Mouse (Mus musculus): ENCODE results near the gene Cd5. TPM values are rescaled to one million over a fixed set of nuclear protein-coding genes. Genes with fewer than 3 reads are reported as not detected.
A peak's percentile ranks its signal among the peaks of the same experiment; 100 is the strongest.

Gene Cd5
- total RNA-seq, 2 experiments from 2014 or later: 0.26 to 0.29 TPM

DNA sequence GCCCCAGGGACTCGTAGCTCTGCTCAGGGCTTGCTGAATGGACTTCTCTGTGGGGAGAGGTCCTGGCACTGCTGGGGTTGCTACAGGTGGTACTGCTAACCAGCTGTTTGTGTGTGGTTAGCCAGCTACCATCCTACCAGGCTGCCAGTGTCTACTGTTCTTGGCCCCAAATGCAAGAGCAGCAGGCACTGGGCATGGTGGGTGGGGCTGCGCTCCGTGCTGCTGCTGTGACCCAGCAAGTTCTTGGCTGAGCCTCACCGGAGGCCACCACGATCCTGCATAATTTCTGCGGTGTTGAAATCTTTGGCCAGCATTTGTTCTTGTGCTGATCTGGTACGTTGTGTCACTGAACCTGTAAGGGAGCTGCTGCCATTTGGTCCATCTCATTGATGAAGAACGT is 35.3 kb downstream of the Cd5 start:
- DNase-seq (ENCODE audit: low spot score in 2 of 2): no peak

DNA sequence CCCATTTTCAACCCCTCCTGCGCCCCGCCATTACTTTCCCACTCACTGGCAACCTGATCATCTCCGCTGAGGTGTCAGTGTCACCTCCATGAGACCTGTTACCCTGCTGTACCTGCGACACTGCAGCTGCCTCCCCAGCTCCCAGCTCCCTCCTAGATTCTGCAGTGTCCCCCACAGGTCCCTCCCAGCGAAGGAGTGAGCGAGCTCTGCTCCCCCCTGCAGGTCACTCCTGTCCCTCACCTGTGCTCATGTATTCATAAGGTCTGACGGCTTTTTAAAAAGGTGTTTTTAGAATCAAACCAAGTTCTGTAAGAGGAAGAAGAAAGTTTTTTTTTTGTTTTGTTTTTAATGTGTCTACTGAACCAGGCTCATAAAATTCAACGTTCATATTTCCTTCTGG is 36.7 kb downstream of the Cd5 start:
- no peak for DNase-seq (ENCODE audit: low spot score in 2 of 2)

DNA sequence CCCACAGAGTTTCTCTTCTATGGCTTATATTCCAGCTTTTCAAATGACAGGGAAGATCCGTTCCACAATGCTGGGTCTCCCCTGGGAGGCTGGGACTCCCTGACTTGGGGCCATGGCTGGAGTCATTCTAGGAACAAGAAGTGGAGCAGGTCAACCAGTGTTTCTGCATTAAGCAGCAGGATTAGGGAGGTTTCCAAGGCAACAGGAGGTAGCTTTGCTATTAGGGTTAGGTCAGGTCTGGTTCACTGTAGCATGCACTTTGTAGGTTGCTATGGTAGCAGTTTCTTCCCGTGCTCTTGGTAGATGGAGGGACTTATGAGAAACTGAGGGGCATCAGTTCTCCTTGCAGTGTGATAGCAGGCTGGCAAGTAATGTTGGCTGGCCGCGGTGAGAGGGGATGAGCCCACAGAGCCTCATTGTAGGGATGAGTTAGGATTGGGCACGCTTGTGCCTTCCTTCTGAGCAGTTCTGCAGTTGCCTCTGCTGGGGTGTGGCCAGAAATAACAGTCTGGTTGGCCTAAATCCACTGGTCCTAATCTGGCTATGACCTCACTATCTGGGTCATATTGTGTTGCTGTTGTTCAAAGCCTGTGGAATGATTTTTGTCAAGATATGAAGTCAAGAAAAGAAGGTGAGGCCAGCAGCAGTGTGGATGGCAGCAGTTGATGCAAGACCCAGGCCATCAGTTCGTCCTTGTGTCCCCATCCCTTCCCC is 37.6 kb downstream of the Cd5 start:
- no peak for DNase-seq (ENCODE audit: low spot score in 2 of 2)

DNA sequence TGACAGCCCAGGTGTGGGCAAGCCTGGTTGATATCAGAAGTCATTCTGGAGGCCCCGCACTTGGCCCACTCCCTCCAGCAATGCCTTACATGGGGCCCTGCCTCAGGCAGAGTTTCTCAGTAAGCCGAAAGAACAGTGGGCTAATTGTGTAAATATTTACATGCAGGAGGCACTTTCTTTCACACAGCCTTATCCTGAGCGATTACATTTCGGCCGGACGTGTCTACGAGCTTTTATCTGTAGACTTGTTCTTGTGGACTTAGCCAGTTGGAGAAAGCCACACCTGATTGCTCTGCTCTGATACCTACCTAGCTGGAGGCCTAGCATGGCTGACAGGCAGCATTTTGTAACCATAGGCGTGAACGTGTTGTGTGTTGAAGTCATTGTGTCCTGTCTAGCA is 39.0 kb downstream of the Cd5 start:
- DNase-seq (ENCODE audit: low spot score in 2 of 2): no peak

DNA sequence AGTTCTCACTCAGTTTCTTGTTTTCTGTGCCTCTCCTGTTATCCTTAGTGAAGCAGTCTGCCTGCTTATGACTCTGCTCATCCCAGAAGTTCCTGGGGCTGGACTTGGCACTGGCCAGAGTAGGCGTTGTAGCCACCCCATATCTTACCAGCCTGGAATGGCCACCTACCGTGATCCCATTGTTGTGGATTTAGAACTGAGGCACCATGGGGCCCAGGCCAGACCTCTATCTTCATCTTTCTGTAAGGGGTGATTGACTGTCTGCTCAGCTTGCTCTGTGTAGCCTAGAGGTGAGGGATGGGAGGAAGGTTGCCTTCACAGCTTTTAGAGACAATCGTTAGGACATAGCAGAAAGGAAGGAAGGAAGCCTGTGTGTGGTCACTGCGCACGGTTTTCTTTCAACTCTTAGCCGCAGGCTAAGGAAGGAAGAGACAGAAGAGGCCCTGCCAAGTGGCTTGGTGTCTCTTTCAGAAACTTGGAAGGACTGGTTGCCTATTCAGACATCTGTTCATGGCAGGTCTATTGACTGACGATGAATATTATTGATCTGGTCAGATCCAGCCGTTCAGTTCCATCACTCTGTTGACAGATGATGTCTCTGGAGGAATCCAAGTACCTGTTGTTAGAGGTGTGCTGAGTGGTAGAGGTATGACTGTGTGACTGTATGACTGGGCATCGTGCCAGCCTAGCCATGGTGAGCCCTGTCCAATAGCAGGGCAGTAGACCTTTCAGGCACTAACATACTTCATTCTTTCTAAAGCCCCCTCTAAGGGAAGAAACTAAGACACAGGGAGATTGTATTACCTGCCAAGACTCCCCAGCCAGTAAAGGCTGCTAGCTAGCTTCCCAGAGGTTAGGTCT is 40.4 kb downstream of the Cd5 start:
- no peak for DNase-seq (ENCODE audit: low spot score in 2 of 2)

DNA sequence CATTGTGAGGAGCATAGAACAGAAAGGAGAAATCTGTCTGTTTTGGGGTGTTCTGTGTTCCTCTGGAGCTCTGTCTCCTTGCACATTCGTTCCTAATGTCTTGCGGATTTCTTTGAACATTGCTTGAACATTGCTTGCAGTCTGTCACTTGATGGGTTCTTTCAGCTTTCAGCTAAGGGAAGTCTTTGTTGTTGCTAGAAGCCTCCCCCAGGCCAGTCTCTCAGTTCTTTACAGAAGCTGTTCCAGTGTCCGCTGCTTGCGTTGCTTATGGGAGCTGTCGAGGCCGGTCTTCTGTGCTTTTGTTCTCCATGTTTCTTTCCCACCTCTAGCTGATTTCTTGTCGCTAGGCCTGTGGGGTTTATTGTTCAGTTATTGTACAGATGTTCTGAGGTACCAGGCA is 43.0 kb downstream of the Cd5 start:
- DNase-seq (ENCODE audit: low spot score in 2 of 2): no peak

DNA sequence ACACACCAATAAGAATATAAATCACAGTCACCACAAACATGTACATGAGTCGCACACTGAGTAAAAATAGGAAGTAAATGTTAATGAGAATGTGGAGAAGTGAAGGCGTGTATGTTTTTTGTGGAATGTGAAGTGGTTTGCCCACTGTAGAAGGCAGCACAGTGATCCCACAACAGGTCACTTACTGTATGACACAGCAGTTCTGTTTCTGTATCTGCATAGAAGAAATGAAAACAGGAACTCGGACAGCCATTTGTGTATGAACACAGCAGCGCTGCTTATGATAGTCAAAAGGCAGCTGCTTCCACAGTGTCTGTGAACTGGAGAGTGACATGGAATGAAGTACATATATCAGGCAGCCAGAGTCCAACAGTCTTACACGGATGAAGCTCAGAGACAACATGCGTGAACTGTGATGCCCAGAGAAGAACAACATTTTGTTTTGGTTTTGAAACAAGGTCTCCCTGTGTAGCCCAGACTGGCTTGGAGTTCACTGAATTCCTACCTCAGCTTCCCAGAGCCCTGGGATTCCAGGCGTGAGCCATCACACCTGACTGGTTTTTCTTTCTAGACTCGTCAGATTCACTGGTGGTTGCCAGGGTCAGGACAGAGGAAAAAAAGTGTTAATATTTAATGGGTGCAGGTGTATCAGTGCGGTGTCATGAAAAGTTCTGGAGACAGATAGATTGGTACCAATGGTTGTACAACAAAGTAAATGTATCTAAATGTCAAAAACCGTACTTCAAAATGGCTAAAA is 44.7 kb downstream of the Cd5 start:
- no peak for DNase-seq (ENCODE audit: low spot score in 2 of 2)

DNA sequence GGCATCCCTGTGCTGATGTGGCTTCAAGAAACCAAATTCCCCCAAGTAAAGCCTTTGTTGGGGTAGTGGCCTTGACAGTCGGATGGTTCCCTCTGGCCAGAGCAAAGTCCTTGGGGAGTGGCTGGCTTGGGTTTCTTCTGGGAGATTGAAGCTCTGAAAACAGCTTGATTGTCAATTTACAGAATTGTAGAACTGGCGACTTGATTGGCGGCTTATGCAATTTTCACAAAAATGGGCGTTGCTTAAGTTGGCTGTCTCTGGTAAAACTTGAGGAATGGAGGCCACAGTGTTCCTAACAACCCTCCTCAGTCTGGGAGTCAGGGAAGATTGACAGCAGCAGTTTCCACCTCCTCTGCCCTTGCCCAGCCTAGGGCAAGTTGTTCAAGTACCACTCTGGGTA is 46.4 kb downstream of the Cd5 start:
- DNase-seq (ENCODE audit: low spot score in 2 of 2): no peak

DNA sequence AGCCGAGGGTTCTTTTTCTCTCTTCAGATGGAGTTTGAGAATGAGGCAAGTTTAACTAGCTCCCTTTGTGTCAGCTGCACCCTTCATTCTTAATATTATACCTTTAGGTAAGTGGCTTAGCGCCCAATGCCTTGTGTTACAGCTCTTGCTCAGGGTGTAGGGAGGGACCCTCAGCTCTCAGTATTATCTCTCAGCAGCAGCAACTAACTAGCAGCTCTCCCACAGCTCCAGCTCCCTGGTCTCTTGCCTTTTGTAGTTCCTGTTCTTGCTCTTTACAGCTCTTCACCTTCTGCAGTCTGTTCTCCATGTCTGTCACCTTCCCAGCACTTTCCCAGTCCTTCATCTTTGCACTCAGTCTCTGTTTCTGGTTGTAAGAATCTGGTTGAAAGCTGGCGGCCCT is 47.1 kb downstream of the Cd5 start:
- DNase-seq (ENCODE audit: low spot score in 2 of 2): no peak

DNA sequence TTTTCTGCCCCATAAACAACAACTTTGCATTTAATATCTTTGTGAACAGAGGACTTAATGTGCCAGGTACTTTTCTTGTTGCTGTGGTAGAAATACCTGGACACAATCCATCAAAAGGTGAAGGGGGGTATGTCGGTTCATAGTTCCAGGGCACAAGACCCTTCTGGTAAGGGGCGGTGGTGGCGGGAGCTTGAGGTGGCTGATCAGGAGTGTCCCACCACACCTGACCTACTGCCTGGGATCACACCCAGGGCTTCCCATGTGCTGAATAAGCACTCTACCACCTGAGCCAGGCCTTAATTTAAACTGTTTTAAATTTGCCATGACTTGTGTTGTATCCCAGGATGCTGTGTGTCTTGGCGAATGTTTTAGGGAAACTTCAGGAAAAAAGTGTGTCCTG is 47.7 kb downstream of the Cd5 start:
- DNase-seq (ENCODE audit: low spot score in 2 of 2): peak in 1 of 2 experiments; percentile 9

DNA sequence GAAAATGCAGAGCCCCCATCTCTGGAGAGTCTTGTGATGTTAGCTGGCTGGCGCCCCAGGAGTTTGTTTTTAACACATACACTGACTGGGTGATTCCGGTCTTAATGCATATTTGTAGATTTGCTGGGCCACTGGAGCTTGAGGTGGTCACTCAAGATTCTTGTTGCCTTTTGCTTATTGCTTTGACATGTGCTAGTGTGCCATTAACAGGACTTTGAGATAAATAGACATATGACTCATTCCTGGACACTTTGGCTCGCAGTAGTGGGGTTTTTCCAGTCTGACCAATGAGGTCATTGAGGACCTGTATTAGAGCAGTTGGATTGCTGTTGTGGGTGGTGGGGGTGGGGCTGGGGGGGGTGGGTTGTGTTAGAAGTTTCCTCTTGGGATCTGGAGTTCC is 48.5 kb downstream of the Cd5 start:
- no peak for DNase-seq (ENCODE audit: low spot score in 2 of 2)

DNA sequence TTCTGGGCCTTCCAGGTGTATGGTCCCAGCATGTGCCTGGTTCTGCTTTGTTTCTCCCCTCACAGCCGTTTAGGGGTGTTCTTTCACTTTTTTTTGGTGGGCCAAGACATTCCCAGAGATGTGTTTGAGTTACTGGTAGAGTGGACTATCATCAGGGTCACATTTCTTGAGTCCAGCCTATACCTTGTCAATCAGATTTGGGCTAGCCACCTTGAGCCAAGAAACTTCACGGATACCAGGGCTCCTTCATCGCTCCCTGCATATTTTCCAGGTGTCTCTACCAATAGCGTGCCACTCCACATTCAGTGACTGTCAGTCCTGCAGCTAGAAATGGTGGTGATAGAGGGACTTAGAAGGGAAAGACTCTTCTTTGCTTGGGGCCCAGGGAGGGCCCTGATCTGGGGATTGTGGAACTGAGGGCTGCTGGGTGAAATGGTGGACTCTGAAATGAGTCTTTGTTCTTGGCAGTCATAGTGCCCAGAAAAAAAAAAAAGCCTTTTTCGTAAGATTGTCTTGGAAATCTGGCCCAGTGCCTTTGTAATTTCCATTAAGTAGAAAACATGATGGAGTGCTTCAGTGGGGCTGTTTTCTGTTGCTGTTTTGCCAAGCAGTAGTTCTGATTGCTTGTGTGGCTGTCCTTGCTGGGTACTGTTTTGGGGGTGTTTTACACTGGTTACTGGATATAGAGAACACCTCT is 49.2 kb downstream of the Cd5 start:
- no peak for DNase-seq (ENCODE audit: low spot score in 2 of 2)

DNA sequence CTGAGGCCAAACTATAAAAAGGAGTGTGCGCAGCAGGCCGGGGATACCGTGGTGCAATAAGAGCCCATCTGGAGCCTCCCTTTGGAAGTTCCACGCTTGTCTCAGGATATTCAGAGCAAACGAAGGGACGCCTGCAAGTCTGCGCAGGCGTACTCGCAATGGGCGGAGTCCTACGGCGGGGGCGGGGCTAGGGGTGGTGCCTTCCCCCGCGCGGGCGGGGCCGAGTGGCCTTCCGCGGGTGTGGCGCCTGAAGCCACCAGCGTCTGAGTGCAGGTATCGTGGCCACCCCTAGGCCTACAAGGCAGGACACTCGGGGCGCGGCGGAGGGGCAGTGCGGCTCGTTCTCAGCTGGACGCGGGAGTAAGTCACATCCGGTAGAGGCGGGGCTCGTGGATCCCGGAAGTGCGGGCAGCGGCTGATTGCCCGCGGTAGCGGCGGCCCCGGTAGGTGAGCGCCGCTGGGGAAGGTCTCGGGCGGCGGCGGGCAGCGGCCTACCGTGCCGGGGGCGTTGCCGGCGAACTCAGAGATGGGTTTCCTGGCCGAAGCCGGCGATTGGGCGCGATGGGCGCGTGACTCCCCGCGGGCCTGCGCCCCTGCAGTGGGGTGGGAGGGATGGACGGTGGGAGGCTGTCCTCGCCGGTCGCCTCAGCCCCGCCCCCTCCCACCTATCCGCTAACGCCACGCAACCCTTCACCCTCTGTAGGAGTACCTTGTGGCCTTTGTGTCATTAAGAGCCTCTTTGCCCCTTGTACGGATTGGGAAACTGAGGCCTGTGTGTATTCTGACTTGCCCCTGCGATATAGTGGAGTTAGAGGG is 50.1 kb downstream of the Cd5 start, which contains the start of gene Vps37c:
Gene Vps37c, plus strand, starts transcription at position 199 of the 816 bp plus-strand sequence.
- DNase-seq (ENCODE audit: low spot score in 2 of 2): peak; percentile 95

DNA sequence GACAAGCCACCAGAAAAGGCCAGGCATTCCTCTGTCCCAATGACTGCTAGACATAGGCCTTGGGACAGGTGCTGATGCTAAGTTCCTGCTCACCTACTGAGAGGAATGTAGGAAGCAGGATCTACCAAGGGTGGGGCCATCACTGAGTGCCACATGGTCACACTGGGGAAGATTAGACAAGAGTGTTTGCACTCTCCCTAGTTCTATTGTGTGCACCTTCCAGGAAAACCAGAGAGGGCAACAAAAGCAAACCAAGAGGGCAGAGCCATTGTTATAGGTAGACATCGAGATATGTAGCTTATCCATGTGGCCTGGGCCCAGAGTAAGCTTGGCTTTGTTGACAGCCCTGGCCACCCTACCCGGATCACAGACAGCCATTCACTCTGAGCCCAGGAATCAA is 53.1 kb downstream of the Cd5 start:
- DNase-seq (ENCODE audit: low spot score in 2 of 2): no peak

DNA sequence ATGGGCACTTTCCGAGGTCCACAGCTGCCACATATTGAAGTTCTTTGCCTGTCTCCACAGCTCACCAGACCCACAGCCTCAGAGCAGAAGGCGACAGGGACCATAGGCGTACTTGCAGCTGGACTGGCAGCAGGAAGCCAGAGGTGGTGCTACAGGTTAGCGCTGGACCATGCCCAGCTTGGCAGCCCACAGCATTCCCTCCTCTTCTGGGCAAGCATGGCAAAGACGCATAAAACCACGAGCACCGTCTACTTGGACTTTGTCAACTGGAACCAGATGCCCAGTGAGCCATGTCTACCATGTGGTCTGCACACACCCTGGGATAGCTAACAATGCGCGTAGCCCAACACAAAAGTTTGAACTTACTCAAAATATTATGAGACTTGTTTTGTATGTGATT is 53.7 kb downstream of the Cd5 start:
- DNase-seq (ENCODE audit: low spot score in 2 of 2): no peak

DNA sequence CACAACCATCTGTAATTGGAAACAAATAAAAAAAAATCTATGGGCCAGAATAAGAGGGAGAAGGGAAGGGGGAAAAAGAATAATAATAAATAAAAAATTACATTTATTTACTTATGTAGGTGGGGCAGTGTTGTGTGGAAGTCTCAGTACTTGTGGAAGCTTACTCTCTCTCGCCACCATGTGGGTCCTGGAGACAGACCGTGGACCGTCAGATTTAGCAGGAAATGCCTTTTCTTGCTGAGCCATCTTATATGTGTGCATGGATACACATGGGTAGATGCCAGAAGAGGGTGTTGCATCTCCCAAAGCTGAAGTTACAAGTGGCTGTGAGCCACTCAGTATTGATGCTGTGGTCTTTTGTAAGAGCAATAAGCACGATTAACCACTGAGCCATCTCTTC is 57.2 kb downstream of the Cd5 start:
- DNase-seq (ENCODE audit: low spot score in 2 of 2): no peak

DNA sequence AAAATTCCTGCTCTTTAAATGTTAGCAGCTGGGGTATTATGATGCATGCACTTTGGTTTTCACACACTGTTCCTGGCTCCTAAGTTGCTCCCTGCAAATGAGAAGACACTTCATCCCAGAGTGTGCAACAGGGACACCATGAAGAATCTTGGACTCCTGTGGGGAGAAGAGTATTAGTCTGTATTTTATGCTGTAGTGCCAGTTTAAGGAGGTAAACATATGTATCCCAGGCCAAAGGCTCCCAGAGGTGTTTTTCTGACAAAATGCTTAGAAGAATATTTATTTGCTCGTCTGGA is 60.1 kb downstream of the Cd5 start:
- DNase-seq (ENCODE audit: low spot score in 2 of 2): no peak

DNA sequence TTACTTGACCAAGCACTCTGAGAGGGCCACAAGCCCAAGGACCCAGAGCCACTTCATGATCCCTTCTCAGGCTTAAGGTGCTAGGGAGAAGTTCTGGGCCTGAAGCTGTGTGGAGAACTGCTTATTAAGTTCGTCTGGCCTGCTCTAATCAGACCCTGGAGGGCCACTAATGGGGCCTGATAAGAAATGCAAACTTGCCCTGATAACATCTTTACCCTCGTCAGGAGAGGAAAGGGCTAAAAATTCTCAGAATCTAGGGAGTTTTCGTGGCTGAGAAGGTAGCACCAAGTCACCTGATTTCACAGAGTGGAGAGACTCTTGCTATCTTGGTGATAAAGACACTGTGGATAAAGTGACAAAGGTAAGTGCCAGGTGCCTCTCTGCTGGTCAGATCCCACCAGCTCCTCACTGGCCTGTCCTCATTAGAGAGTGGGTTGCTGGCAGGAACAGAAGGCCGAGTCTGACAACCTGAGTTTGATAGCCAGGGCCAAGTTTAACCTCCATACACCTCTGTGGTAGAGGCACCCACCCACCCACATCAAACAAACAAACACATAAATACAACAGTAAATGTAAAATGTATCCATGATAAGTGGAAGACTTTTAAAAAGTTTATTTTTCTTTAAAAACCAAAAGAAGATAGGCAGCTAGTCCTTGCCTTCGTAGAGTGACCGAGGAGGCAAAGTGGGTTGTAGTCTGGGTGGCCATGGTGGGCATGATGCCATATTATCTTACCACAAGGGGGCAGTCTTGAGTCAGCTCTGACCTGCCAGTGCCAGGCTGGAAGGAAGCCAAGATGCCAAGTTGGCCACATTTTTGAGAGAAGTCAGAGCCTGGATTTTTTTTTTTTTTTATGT is 60.7 kb downstream of the Cd5 start, which contains the start of gene Pga5:
Gene Pga5, minus strand, starts transcription at position 157 of the 857 bp plus-strand sequence.
- peak; percentile 74 to 88 for DNase-seq (ENCODE audit: low spot score in 2 of 2)

DNA sequence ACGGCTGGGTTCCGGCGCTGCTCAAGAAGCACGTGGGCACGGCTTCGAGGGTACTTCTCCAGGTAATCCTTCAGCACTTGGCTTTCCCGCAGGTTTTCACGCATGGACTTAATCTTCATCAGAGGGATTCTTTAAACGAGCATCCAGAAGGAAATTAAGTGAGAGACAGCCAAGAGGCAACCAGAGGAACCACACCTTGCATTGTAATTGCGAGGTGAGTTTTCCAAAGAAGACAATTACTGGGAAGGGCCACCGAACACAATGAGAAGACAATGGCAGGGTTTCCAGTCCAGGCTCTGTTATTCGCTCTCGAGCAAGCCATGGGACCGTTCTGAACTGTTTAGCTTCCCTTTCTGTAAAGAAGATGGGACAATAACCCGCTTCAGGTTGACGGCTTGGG is 62.1 kb downstream of the Cd5 start:
- DNase-seq (ENCODE audit: low spot score in 2 of 2): no peak

DNA sequence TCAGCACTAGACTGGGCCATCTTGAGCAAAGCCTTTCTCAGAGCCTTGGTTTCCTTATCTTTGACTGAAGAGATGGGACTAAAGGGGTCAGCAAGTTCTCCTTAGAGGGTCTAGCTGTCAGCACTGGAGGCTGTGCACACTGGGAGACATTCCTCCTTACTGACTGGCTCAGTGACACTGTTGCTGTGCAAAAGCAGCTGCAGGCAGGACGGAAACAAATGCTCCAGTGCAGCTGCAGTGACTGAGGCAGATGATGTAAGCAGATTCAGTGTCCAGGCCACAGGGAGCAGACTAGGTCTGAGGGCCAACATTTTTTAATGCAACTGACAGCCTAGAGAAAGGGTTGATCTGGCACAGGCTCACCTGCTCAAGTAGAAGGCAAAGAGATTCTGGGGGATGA is 65.5 kb downstream of the Cd5 start:
- no peak for DNase-seq (ENCODE audit: low spot score in 2 of 2)

Measured in gastrocnemius, postnatal 4 days (tissue).